Mouse (Mus musculus) kidney, adult 11 months (tissue): ENCODE results near the gene Zfp316.

Source experiments
- DNase-seq: peaks from one replicate; pipeline ENCODE4 v3.0.0; 2022

Zfp316 gene

DNA sequence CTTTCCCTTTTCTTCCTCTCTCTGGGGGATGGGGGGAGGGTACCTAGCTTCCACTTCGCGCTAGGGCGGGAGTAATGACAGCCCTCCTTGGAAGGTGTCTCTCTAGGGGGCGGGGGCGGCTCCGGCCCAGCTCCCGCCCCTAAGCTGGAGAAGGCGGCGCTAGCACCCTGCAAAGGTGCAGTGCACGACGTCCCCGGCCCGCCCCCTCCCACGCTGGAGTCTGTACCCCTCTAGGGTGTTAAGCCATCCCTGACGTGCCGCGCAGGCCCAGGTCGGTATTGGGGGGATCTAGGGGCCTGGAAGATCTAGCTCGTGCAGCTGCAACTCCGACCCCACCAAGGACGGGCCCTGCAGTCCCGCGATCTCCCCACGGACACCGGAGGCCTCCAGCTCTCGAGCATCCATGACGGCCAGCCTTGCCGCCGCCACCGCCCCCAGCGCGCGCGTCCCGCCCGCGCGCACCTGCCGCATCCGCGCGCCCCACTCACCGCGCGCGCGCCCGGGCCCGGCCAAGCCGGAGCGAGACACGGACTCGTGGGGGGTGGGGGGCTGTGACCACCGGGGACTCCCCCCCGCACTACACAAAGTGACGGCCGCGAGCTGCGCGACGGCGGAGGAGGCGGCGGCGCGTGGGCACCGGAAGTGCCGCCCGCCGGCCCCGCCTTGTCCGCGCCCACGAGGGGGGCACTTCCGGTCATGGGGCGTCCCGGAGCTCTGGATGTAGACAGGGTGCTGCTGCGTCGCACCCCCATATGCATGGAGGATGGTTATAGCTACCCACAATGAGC, at the start of gene Zfp316:
TSS of gene Zfp316 (minus strand) at position 660 of the 788 bp plus-strand sequence.
- peak; percentile 55 for DNase-seq

DNA sequence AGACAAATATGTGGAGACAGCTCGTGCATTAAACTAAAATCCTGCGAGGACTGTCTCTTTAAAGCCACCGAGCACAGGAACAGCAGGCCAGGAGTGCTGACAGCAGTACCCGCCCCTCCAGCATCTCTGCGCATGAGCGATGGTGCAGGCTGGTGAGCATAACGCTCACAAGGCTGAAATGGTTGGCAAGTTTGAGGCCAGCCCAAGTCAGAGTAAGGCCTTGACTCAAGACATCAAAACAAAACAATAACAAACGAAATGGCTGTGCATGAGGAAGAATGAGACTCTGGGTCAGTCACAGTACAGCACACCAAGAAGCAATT, 47.4 kb upstream of the Zfp316 start:
- DNase-seq, result peak; percentile 60

DNA sequence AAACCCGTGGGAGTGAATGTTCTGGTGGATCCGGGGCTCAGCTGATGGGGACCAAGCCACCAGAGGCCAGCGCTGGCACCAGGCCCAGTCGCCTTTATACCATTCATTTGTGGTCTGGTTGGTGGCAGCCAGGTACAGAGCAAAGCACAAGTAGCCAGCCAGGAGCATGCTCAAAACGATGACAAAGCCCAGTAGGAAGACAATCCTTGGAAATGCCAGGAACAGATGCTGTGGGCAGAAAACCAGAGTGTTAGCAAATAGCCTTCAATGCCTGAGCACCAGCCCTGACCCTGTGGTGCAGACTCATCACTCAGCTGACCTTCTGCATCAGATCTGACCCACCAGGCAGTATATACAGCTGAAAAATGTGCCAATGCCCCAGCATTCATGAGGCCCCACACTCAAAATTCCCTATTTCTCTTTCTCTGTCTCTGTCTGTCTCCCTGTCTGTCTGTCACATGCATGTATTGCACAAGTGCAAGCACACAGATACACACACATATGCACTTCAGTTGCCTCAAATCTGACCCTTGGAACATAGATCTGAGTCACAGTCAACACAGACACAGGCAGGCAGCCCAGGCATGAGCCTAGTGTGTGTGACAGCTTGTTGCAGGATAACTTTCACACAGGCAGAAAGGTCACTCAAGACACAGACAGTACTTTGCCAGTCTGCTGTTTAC, 46.9 kb upstream of the Zfp316 start:
- DNase-seq, result no peak

DNA sequence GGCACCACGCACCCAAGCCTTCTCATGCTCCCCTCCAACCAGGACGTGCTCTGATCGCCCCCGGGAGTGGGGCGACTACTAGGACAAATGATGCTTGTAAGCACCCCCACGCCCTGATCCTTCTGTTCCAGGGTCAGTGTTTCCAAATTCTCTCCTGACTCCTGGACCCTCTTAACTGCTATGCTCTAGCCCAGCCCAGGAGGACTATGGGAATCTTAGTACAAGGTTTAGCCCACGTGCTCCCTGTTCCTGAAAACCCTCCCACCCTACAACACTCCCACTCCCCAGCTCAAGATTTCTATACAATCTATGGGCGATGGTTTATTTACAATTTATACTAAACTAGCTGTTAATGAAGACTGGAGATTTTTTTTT, 45.7 kb upstream of the Zfp316 start:
- DNase-seq, result no peak

DNA sequence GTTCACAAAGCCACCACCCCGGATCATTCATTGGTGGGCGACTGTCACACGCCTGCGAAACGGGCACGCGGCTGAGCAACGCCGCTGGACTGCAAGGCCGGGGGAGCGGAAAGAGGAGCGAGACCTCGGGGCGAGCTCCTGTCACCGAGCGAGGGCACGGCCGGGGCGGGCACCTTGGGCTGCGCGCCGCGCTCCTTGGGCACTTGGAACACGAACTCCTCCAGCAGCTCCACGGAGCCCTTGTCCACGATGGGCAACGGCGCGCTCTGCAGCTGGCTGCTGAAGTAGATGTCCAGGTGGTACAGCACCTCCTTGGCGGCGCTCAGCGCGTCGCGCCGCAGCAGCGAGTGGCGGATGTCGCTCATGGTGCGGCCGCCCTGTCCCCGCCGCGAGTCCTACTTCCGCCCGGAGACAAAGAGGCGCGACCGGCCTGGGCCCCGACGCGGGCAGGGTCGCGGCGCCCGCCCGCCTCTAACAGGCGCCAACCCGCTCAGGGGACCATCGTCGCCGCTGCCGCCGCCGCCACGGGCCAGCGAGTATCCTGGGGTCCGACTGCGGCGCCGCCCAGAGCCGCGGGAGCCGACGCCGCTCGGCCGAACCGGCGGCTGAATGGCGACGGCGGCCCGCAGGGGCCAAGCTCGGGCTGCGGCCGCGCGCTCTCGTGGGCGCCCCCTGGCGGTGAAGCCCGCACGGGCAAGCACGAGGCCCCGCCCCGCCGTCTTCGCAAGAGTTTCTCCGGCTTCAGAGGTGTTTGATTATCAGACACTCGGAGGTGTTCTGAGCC, 45.1 kb upstream of the Zfp316 start, which contains the start of gene E130309D02Rik:
TSS of gene E130309D02Rik (minus strand) at position 631 of the 784 bp plus-strand sequence.
- peak; percentile 81 for DNase-seq

DNA sequence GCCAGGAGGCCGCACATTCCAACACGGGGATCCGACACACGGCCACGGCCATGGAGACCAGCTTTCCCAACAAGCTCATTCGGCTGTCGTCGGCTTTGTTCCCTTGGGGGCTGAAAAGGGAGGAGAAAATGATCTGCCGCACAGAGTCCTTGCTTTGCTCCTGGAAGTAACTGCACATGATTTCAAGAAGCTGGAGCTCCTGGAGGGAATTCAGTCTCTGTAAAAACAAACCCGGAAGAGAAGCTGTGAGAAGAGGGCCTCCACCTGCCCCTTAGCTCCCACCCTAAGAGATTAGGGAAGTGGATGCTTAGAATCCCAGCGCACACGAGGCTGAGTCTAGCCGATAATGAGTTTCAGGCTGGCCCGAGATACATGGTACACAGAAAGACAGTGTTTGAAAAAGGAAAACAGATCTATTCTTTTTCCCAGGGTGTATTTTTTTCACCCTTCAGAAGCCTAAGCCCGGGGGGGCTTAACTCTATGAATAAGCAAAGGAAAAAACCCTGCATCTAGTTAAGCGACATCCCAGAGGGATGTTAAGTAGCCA, 44.4 kb upstream of the Zfp316 start:
- no peak for DNase-seq

DNA sequence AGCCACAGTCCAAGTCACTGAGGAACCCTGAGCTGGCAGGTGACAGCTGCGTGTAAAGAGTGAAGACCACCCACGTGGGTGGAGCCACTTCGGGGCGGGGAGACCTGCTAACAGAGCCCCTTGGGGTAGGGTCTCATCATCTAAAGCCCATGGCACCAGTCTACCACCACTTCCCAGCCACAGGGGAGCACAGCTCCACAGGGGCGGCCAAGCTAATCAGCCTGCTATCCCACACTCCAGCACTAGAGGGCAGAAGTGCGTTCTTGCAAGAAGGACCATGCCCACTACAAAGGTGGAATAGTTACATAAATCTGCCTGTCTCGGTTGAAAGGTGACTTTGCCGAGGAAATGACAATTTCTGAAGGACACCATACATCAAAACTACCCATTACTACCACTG, 42.1 kb upstream of the Zfp316 start:
- peak; percentile 80 for DNase-seq

DNA sequence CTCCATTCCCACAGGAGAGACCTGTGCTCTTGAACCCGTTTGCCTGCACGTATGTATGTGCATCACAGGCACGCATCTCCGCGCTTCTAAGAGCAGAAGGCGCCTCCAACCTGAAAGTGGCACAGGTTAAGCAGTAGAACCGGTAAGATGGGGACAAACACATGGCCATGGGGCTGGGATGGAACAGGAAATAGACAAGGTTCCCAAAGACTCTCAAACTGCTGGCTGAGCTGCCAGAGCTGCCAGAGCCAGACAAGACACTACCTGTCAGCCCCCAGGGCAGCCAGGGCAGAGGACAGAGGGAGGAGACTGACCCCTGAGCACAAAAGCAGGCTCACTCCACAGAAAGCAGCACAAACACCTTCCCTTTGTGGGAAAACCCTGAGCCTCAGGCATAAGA, 40.1 kb upstream of the Zfp316 start:
- no peak for DNase-seq

DNA sequence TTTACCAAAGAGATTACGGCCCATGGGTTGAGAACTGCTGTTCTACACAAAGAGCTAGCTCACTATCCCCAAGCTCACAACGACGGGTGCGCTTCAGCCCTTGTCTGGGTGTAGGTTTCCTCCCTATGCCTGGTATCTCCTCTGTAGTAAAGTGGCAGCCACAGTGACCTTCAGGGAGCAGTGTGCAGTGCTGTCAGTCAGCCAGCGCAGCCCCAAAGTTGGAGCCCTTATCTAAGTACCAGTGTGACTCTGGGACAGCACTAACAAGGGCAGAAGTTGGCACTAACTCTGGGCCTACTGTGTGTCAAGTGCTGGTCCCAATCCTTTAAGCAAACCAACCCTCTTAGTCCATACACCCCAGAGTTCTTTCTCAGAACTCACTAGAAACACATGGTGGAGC, 39.0 kb upstream of the Zfp316 start:
- DNase-seq, result no peak

DNA sequence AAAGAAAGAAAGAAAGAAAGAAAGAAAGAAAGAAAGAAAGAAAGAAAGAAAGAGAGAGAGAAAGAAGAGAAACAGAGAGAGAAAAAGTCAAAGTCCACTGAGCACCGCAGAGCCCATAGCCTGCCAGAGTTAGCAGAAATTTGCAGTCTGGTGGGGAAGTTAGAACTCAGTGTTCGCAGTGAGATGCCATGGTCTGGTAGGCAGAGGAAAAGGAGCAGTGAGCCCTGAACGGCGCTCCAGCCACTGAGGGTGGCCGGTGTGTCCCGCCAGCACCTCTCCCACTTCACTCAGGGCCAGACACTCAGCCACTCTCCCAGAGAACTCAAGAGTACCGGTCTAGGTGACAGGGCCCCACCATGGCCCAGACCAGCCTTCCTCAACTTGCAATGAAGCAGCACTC, 34.4 kb upstream of the Zfp316 start:
- no peak for DNase-seq

DNA sequence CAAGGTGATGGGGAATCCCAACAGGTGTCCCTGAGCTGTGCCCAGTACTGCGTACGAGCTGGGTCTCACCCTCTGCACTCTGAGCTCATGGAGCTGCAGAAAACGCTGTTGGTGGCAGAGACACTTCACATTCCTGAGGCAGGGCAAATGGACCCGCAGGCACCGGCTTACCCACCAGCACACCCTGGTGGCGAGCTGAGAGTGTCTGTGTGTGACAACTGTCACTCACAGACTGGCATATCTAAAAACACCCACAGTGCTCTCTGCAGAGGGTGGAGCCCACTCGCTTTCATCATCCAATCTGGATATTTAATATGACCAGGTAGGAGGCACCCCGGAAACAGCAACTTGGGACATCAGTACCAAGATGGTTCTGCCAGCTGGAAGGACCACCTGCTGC, 31.5 kb upstream of the Zfp316 start:
- no peak for DNase-seq

DNA sequence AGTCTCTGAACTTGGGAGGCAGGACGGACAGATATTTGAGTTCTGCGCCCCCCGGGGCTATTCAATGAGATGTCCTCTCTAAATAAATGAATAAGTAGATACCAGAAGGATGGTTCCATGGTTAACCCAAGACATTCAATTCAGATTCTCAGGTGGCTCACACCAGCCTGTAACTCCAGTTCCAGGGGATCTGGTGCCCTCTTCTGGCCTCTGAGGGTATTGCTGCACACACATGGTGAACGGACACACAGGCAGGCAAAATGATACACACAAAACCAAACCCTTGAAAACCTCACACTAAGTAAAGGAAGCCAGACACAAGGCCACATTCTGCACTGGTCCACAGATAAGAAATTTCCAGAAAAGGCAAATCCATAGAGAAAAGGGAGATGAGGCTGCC, 29.9 kb upstream of the Zfp316 start:
- peak; percentile 34 for DNase-seq

DNA sequence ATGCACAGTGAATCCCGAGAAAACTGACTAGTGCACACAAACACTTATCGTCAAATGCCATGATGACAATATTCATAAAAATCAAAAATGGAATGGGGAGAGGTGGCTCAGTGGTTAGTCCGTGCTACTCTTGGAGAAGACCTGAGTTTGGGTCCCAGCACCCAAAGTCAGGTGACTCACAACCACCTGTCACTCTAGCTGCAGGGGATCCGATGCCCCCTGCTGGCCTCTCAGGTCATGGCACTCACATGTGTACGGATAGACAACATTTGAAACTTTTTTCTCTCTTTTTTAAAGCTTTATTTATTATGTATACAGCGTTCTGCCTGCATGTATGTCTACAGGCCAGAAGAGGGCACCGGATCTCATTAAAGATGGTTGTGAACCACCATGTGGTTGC, 28.6 kb upstream of the Zfp316 start:
- DNase-seq, result no peak

DNA sequence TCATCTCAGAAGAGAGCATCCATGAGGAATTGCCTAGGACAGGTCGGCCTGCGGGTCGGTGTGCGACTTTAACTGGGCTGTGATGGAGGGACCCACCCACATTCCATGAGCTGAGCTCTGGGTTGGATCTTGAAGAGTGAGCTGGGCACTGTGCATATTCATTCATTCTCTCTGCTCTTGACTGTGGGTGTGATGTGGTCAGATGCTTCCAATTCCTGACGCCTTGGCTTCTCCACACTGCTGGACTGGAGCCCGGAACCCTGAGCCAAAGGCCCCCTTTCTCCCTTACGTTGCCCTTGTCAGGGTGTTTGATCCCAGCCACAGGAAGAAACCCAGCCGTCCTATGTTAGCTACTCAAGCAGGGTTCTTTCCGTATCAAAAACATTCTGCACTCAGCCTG, 28.2 kb upstream of the Zfp316 start:
- no peak for DNase-seq

DNA sequence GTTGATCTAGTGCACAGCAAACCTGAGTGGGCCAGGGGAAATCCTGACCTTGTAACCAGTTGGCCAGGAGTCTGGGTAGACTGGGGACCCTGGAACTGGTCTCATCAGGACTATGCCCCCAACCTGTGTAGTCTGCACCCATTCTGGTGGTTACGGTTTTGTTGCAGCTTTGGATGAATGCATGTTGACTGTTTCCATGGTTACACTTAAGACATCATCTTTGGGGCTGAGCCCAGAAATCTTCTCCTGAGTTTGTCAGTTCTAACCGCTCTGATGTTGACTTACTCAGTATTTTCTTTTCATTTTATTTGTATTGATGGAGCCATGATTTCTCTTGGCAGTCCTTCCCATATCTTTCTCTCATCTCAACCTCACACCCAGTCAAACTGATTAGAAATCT, 25.5 kb upstream of the Zfp316 start:
- DNase-seq, result no peak

DNA sequence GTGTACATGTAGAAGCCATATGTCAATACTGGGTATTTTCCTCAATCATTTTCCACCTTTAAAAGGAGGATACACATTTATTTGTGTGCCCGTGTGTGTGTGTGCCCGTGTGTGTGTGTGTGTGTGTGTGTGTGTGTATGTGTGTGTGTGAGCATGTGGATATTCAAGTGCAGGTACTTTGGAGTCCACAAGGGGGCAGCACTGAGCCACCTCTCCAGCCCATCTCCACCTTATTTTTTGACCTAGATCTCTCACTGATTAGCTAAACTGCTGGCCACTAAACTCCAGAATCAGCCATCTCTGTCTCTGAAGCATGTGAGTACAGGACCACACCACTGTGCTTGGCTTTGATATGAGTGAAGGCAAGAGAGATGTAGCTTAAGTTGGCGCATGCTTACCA, 25.0 kb upstream of the Zfp316 start:
- no peak for DNase-seq

DNA sequence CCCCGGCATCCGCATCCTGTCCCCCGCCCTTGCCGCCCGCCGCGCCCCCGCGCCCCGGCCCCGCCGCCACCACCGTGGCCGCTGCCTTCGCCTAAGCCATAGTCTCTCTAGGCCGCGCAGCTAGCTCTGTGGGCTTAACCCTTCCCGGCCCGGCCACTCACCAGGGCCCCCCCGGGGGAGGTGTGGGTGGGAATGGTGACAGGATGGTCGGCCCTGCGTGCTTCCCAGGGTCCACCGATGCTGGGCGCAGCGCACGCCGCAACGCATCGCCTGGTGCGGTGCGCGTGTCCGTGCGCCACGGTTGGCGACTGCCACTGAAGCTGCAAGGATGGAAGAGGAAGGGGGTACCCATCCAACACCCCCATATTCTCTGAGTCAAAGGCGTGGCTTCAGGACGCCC, 23.6 kb upstream of the Zfp316 start, which contains the start of gene Zfp853:
TSS of gene Zfp853 (minus strand) at position 220 of the 400 bp plus-strand sequence.
- no peak for DNase-seq

DNA sequence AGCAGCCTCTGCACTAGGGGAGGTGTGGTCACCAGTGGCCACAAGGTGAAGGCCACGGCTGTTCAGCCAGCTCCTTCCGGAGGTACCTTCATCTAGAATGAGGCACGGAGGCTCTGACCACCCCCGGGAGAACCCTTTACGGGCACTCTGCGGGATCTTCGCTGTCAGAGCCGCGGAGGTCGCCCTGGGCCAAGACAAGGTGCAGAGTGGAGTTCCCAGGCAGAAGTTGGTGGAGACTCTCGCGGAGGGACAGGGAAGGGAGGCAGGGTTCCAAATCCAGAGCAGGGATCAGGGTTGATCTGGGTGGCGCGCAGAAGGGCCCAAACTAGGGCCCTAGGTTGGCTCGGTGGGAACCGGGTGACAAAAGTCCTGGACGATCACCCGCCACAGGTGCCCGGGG, 23.1 kb upstream of the Zfp316 start:
- DNase-seq, result no peak

DNA sequence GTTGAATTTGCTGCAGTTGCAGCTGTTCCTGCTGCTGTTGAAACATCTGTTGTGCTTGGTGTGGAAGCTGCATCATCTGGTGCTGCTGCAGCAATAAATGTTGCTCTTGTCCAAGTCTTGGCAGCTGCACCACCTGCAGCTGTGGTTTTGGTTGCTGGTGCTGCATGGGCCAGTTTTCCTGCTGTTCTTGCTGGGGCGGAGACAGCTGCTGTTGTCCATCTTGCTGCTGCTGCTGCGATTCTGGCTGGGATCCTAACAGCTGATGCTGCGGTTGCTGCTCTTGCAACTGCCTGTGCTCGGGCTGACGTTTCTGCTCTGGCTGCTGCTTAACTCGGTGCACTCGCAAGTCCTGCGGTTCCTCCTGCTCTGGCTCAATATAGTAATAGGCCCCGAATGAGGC, 19.5 kb upstream of the Zfp316 start:
- no peak for DNase-seq

DNA sequence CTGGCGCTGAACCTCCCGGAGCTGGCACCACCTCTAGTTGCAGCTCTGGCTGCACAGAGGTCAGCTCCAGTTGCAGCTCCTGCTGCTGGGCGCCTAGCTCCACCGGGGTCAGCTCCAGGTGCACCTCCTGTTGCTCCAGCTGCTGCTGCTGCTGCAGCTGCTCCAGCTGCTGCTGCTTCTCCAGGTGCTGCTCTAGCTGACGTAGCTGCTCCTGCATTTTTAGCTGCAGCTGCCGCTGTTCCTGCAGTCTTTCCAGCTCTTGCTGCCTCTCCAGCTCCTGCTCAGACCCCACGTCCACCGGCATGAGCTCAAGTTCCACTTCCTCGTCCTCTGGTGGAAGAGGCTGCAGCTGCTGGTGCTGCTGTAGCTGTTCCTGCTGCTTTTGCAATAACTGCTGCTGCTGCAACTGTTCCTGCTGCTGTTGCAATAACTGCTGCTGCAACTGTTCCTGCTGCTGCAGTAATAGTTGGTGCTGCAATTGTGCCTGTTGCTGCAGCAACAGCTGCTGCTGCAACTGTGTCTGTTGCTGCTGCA, 18.6 kb upstream of the Zfp316 start:
- no peak for DNase-seq

DNA sequence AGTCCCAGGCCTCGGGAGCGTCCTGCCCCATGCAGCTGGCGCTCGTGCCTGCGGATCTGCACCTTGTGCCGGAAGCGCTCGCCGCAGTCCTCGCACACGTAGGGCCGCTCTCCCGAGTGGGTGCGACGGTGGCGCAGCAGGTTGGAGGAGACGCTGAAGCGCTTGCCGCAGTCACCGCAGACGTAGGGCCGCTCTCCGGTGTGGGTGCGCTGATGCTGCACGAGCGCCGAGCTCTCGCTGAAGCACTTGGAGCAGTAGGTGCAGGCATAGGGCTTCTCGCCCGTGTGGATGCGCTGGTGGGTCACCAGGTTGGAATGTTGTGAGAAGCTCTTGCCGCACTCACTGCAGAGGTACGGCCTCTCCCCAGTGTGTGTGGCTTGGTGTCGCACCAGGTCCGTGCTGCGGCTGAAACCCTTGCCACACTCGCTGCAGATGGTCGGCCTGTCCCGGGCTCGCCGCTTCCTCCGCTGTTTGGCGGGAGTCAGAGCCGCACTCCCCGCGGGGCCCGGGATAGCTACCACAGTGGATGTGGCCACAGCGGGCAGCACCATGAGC, 18.0 kb upstream of the Zfp316 start:
- no peak for DNase-seq

DNA sequence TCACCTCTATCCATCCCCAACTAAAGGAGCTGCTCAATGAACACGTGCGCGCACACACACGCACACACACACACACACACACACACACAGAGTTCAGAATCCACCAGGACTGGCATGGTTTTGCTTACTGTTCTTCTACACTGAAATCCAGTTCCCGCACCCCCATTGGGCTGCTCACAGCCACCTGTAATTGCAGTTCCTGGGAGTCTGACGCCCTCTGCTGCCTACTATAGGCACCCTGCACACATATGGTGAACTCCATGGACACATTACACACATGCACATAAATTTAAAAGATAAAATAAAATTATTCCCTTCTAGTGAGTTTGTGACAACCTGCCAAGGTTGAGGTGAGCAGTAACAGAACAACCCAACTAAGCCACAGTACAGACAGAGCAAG, 14.9 kb upstream of the Zfp316 start:
- DNase-seq, result no peak

DNA sequence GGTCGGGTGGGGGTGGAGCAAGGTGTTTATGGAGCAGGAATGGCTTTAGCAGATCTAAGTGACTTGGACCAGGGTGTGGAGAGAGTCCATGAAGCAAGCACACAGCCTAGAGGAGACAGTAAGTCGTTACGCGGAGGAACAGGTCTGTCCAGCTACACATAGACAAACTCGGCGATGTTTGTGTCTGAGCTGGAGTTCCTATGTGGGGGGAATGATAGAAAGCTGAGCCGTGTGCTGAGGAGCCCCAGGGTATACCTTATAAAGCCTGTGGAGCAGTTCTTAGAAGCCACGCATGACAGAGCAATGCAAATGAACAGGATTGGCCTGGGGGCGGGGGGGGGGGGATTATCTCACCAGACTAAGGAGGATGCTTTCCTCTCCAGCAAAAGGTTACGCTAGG, 9.4 kb upstream of the Zfp316 start:
- no peak for DNase-seq
